Mouse (Mus musculus) left cerebral cortex, postnatal 14 days (tissue): ENCODE results near the gene Cbx1. TPM values are rescaled to one million over a fixed set of nuclear protein-coding genes. Genes with fewer than 3 reads are reported as not detected.

ENCODE experiments used
- microRNA-seq, 2 experiments: library from miRNA; unstranded; fragments of <30 nt; microRNA quantifications; one replicate each; pipeline ENCODE4 v1.2.0; 2022
- total RNA-seq, 2 experiments: library from RNA; stranded (reverse); gene quantifications; 2 replicates each; pipeline ENCODE4 v1.2.3; 2021

Cbx1 gene
- total RNA-seq, 2 experiments from 2014 or later, result 47.0 to 50.1 TPM

Small RNA genes lying within 50 kb of the gene (microRNA-seq; reads per million reads assigned to microRNA genes)
- gene Mir152, result 24.8 to 43.8 reads per million in 2 experiments

Other genes with a start within 250 kb of the Cbx1 start
- 10 to 100 TPM; 39.0 to 44.2 TPM for gene Snx11, start 11.6 kb upstream of the Cbx1 start, total RNA-seq
- gene Nfe2l1, start 40.8 kb downstream of the Cbx1 start, total RNA-seq, result 100 to 1,000 TPM; 205 to 209 TPM
- gene Copz2, start 60.7 kb downstream of the Cbx1 start, total RNA-seq, result 1 to 10 TPM; 2.7 to 3.2 TPM
- gene Cdk5rap3, start 127.4 kb downstream of the Cbx1 start, total RNA-seq, result 10 to 100 TPM; 38.9 to 39.9 TPM
- gene Prr15l, start 139.0 kb downstream of the Cbx1 start, total RNA-seq, result not detected
- gene Pnpo, start 154.9 kb downstream of the Cbx1 start, total RNA-seq, result 10 to 100 TPM; 38.0 to 40.3 TPM
- gene Sp2, start 193.8 kb downstream of the Cbx1 start, total RNA-seq, result 10 to 100 TPM; 10.1 to 11.8 TPM
- gene Sp6, start 224.3 kb downstream of the Cbx1 start, total RNA-seq, result 1 to 10 TPM; 2.6 to 2.7 TPM
- gene Scrn2, start 240.8 kb downstream of the Cbx1 start, total RNA-seq, result 1 to 10 TPM; 2.7 to 3.0 TPM